Mouse (Mus musculus): ENCODE data around the gene Apoc1.

Apoc1 gene

GRCm38 (mm10) chr7:19686521-19686920, 5.9 kb downstream of the Apoc1 start:
- in situ Hi-C loops (cut with MseI, MboI) = no loop called here

GRCm38 (mm10) chr7:19685374-19685773, 7.1 kb downstream of the Apoc1 start:
- in situ Hi-C loops (cut with MseI, MboI) = no loop called here

GRCm38 (mm10) chr7:19683771-19684201, 8.7 kb downstream of the Apoc1 start:
- in situ Hi-C loops (cut with MseI, MboI) = no loop called here

GRCm38 (mm10) chr7:19682979-19683378, 9.5 kb downstream of the Apoc1 start:
- in situ Hi-C loops (cut with MseI, MboI) = no loop called here

GRCm38 (mm10) chr7:19681202-19681694, 11.2 kb downstream of the Apoc1 start, which contains the start of the genes Gm44805 and Apoc4:
Gene Gm44805 (minus strand): TSS chr7:19681423.
Gene Apoc4 (minus strand): TSS chr7:19681479.
- in situ Hi-C loops (cut with MseI, MboI) = no loop called here

GRCm38 (mm10) chr7:19680702-19681101, 11.8 kb downstream of the Apoc1 start:
- in situ Hi-C loops (cut with MseI, MboI) = no loop called here

GRCm38 (mm10) chr7:19678901-19679300, 13.6 kb downstream of the Apoc1 start:
- in situ Hi-C loops (cut with MseI, MboI) = no loop called here

- in situ Hi-C loops (cut with MseI, MboI) = no loop called here
Measured at GRCm38 (mm10) chr7:19677872-19678271, 14.6 kb downstream of the Apoc1 start, which contains the start of gene Apoc2. Gene Apoc2 (minus strand): TSS chr7:19677941.

- in situ Hi-C loops (cut with MseI, MboI) = no loop called here
Measured at GRCm38 (mm10) chr7:19676662-19677061, 15.8 kb downstream of the Apoc1 start.

GRCm38 (mm10) chr7:19675824-19676223, 16.6 kb downstream of the Apoc1 start:
- in situ Hi-C loops (cut with MseI, MboI) = no loop called here

- in situ Hi-C loops (cut with MseI, MboI) = no loop called here
Measured at GRCm38 (mm10) chr7:19673083-19673699, 19.3 kb downstream of the Apoc1 start.

GRCm38 (mm10) chr7:19671511-19671910, 20.9 kb downstream of the Apoc1 start:
- in situ Hi-C loops (cut with MseI, MboI) = no loop called here

- in situ Hi-C loops (cut with MseI, MboI) = loop anchor here in 1 of 2 experiments (5.0 kb wide), 1 partner anchor 33 kb away; no protein-coding TSS in a partner anchor
Measured at GRCm38 (mm10) chr7:19668947-19669721, 23.3 kb downstream of the Apoc1 start.

- in situ Hi-C loops (cut with MseI, MboI) = loop anchor here in 1 of 2 experiments (5.0 kb wide), 1 partner anchor 35 kb away; no protein-coding TSS in a partner anchor
Measured at GRCm38 (mm10) chr7:19667434-19667833, 25.0 kb downstream of the Apoc1 start.

GRCm38 (mm10) chr7:19666750-19667149, 25.7 kb downstream of the Apoc1 start:
- in situ Hi-C loops (cut with MseI, MboI) = loop anchor here in 1 of 2 experiments (5.0 kb wide), 1 partner anchor 36 kb away; no protein-coding TSS in a partner anchor

- in situ Hi-C loops (cut with MseI, MboI) = loop anchor here in 1 of 2 experiments (5.0 kb wide), 1 partner anchor 37 kb away; no protein-coding TSS in a partner anchor
Measured at GRCm38 (mm10) chr7:19664955-19665841, 27.3 kb downstream of the Apoc1 start, which contains the start of gene Clptm1. Gene Clptm1 (minus strand): TSS chr7:19665033.

- in situ Hi-C loops (cut with MseI, MboI) = no loop called here
Measured at GRCm38 (mm10) chr7:19664455-19664954, 28.0 kb downstream of the Apoc1 start.

GRCm38 (mm10) chr7:19663940-19664339, 28.5 kb downstream of the Apoc1 start:
- in situ Hi-C loops (cut with MseI, MboI) = no loop called here

- in situ Hi-C loops (cut with MseI, MboI) = no loop called here
Measured at GRCm38 (mm10) chr7:19652614-19653013, 39.8 kb downstream of the Apoc1 start.

GRCm38 (mm10) chr7:19651063-19651786, 41.2 kb downstream of the Apoc1 start:
- in situ Hi-C loops (cut with MseI, MboI) = no loop called here

All from mouse trophoblast stem cell (cell line).